Mouse (Mus musculus) ES-E14 (cell line): ENCODE data around the gene Cdh22.

ENCODE experiments used
- CHD2 ChIP-seq: IDR thresholded peaks from 2 replicates; pipeline ENCODE4 v1.6.1; 2014; ENCODE audit warnings: mild to moderate bottlenecking, low read depth, low read length, inconsistent platforms
- MAFK ChIP-seq: IDR thresholded peaks from 2 replicates; pipeline ENCODE4 v1.6.1; 2014; ENCODE audit warnings: mild to moderate bottlenecking, low read depth, low read length, inconsistent platforms; ENCODE audit not compliant: insufficient read depth
- ZC3H11A ChIP-seq: IDR thresholded peaks from 2 replicates; pipeline ENCODE4 v1.6.1; 2012; ENCODE audit warnings: low read depth, mild to moderate bottlenecking, inconsistent platforms, low read length, borderline replicate concordance

GRCm38 (mm10) chr2:165256213-165256612 is 21.6 kb upstream of the Cdh22 start:
- TF ChIP-seq ZC3H11A (no peak), MAFK (no peak), CHD2 (no peak)
